Mouse (Mus musculus) cerebellum, adult 9-10 months (tissue): Measurements from ENCODE around the gene Tsc22d4.

Experiments used
- DNase-seq: peaks from one replicate; pipeline ENCODE4 v3.0.0; 2022

The Tsc22d4 gene

GRCm38 (mm10) chr5:137800917-137801316 is 55.4 kb downstream of the Tsc22d4 start:
- no peak for DNase-seq

- DNase-seq: no peak
These were observed 60.6 kb downstream of the Tsc22d4 start for GRCm38 (mm10) chr5:137806158-137806557.

GRCm38 (mm10) chr5:137808316-137808715 is 62.8 kb downstream of the Tsc22d4 start:
- DNase-seq: no peak

- DNase-seq: no peak
These were observed 72.1 kb downstream of the Tsc22d4 start for GRCm38 (mm10) chr5:137817466-137818222.
